Mouse (Mus musculus) C2C12 (cell line): ENCODE results near the gene Olfr694. TPM values are rescaled to one million over a fixed set of nuclear protein-coding genes. Genes with fewer than 3 reads are reported as not detected.

Source experiments
- H3K27me3 ChIP-seq: one replicate; pipeline ENCODE4 v1.6.1; 2011; ENCODE audit not compliant: control insufficient read depth, insufficient read depth, insufficient read length
- H3K36me3 ChIP-seq: one replicate; pipeline ENCODE4 v1.6.1; 2011; ENCODE audit not compliant: control insufficient read depth, insufficient read depth
- H3K4me3 ChIP-seq: one replicate; pipeline ENCODE4 v1.5.1; 2011; ENCODE audit warnings: mild to moderate bottlenecking, control low read depth; ENCODE audit not compliant: poor library complexity, insufficient read depth, severe bottlenecking
- H3K79me2 ChIP-seq: one replicate; pipeline ENCODE4 v1.6.1; 2011; ENCODE audit not compliant: control insufficient read depth, insufficient read depth
- H3K79me3 ChIP-seq: one replicate; pipeline ENCODE4 v1.6.1; 2011; ENCODE audit warnings: low read depth, control low read depth
- H3ac ChIP-seq: one replicate; pipeline ENCODE3; 2011; ENCODE audit warnings: low read depth; ENCODE audit not compliant: control insufficient read depth, insufficient read length
- CEBPB ChIP-seq: IDR thresholded peaks from one replicate; pipeline ENCODE4 v1.6.1; 2011; ENCODE audit warnings: low read depth, mild to moderate bottlenecking, control low read depth, moderate library complexity
- CTCF ChIP-seq: IDR thresholded peaks from one replicate; pipeline ENCODE4 v1.5.1; 2011; ENCODE audit not compliant: control insufficient read depth, insufficient read depth, insufficient read length
- FOSL1 ChIP-seq: IDR thresholded peaks from one replicate; pipeline ENCODE4 v1.8.0; 2011; ENCODE audit warnings: mild to moderate bottlenecking, low read length; ENCODE audit not compliant: poor library complexity, insufficient read depth, severe bottlenecking
- MAX ChIP-seq: IDR thresholded peaks from one replicate; pipeline ENCODE4 v1.6.1; 2011; ENCODE audit warnings: mild to moderate bottlenecking, control low read depth
- MYOD1 ChIP-seq: IDR thresholded peaks from one replicate; pipeline ENCODE4 v1.6.1; 2011; ENCODE audit warnings: low read depth; ENCODE audit not compliant: control insufficient read depth, insufficient read length
- MYOG ChIP-seq: IDR thresholded peaks from one replicate; pipeline ENCODE4 v1.6.1; 2011; ENCODE audit not compliant: control insufficient read depth, insufficient read length; ENCODE audit errors: extremely low read depth
- USF1 ChIP-seq: IDR thresholded peaks from one replicate; pipeline ENCODE4 v1.6.1; 2011; ENCODE audit warnings: low read depth, mild to moderate bottlenecking, control low read depth, moderate library complexity
- polyA plus RNA-seq: library from polyadenylated mRNA; unstranded; fragments of >200 nt; fragmentation: generic; extraction: Trizol; gene quantifications from one replicate; pipeline ENCODE4 v1.2.1, GENCODE M21; 2012; ENCODE audit warnings: missing spikeins

Gene Olfr694
- polyA plus RNA-seq, 1 experiment, result not detected

- H3K79me3 ChIP-seq, result no peaks in the 10 kb centered on the region
- H3K27me3 ChIP-seq, result no peaks in the 10 kb centered on the region
- TF ChIP-seq USF1 (no peak), CTCF (no peak), MYOG (no peak), MAX (no peak), FOSL1 (no peak), MYOD1 (no peak), CEBPB (no peak)
- no peak overlapping the region for H3ac ChIP-seq
- H3K36me3 ChIP-seq, result no peaks in the 10 kb centered on the region
- H3K4me3 ChIP-seq, result no peak overlapping the region
- H3K79me2 ChIP-seq, result no peaks in the 10 kb centered on the region
Observed at GRCm38 (mm10) chr7:106696891-106697290, 5.3 kb upstream of the Olfr694 start.

DNA sequence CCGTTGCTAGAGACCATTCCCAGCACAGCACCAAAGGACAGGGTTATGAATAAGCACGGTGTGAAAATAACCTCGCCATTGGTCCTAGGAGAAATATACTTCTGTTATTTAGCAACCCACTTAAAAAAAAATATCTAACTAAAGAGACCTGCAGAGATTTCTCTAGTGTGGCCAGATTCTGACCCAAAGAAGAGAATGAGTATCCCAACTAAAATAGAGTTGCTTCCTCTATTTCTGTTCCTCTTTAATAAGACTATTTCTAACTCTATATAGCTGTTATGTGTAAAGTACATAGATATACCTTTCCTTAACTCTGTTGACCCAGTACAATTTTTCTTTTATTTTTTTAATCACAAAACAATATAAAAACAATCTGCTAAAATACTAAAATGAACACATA lies 1.4 kb upstream of the Olfr694 start:
- TF ChIP-seq USF1, result no peak
- no peak for TF ChIP-seq FOSL1
- TF ChIP-seq CEBPB, result no peak
- TF ChIP-seq CTCF, result no peak
- no peak for TF ChIP-seq MAX
- no peak for TF ChIP-seq MYOG
- no peak for TF ChIP-seq MYOD1
- Histone ChIP-seq H3K27me3 (no peaks in the 10 kb centered on the region), H3K79me3 (no peaks in the 10 kb centered on the region), H3K36me3 (no peaks in the 10 kb centered on the region), H3ac (no peak overlapping the region), H3K4me3 (no peak overlapping the region), H3K79me2 (no peaks in the 10 kb centered on the region)

- no peak overlapping the region for H3ac ChIP-seq
- no peak for TF ChIP-seq MYOG
- no peak for TF ChIP-seq CEBPB
- TF ChIP-seq MYOD1, result no peak
- no peak for TF ChIP-seq FOSL1
- no peaks in the 10 kb centered on the region for H3K27me3 ChIP-seq
- H3K79me3 ChIP-seq, result no peaks in the 10 kb centered on the region
- no peak overlapping the region for H3K4me3 ChIP-seq
- no peaks in the 10 kb centered on the region for H3K36me3 ChIP-seq
- H3K79me2 ChIP-seq, result no peaks in the 10 kb centered on the region
Observed at GRCm38 (mm10) chr7:106685382-106685781, 6.2 kb downstream of the Olfr694 start.

GRCm38 (mm10) chr7:106680484-106680883 lies 11.1 kb downstream of the Olfr694 start, which contains the start of gene Olfr693:
Olfr693 (minus strand) TSS chr7:106680584.
- Histone ChIP-seq H3K4me3 (no peak within 1 kb of the TSS), H3K27me3 (no peaks in the 10 kb centered on the region), H3K79me3 (no peaks in the 10 kb centered on the region), H3K36me3 (no peaks in the 10 kb centered on the region), H3K79me2 (no peaks in the 10 kb centered on the region), H3ac (no peak within 1 kb of the TSS)
- TF ChIP-seq USF1, result no peak
- TF ChIP-seq MYOG, result no peak
- TF ChIP-seq CEBPB, result no peak
- TF ChIP-seq FOSL1, result no peak
- TF ChIP-seq CTCF, result no peak
- TF ChIP-seq MYOD1, result no peak
- TF ChIP-seq MAX, result no peak

DNA sequence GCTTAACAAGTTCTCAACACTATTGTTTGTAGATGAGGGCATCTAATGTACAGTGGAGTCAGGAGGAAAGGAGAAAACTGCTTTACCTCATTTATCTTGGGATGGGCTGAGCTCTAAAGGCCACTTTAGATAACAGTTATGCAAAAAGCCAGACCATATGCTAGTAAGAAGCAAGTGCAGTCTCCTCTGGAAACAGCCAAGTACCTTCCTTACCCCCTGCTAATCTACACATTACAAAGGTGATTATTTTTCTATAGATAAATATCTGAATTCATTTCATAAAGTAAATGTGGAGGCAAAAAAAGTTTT lies 39.3 kb downstream of the Olfr694 start:
- Histone ChIP-seq H3K36me3 (no peaks in the 10 kb centered on the region), H3K27me3 (no peaks in the 10 kb centered on the region), H3ac (no peak overlapping the region), H3K79me2 (no peaks in the 10 kb centered on the region), H3K4me3 (no peak overlapping the region), H3K79me3 (no peaks in the 10 kb centered on the region)
- no peak for TF ChIP-seq MYOG
- no peak for TF ChIP-seq MYOD1
- no peak for TF ChIP-seq MAX
- TF ChIP-seq FOSL1, result no peak
- TF ChIP-seq CEBPB, result no peak
- TF ChIP-seq CTCF, result no peak
- no peak for TF ChIP-seq USF1

GRCm38 (mm10) chr7:106651555-106652343 lies 39.9 kb downstream of the Olfr694 start:
- no peaks in the 10 kb centered on the region for H3K79me2 ChIP-seq

More at GRCm38 (mm10) chr7:106651555-106652343, 39.9 kb downstream of the Olfr694 start:
- Histone ChIP-seq H3K27me3 (no peaks in the 10 kb centered on the region), H3K36me3 (no peaks in the 10 kb centered on the region), H3K79me3 (no peaks in the 10 kb centered on the region), H3ac (no peak overlapping the region), H3K4me3 (no peak overlapping the region)
- TF ChIP-seq CEBPB, result no peak
- TF ChIP-seq USF1, result no peak
- TF ChIP-seq FOSL1, result no peak
- no peak for TF ChIP-seq MAX
